Mouse (Mus musculus) C2C12 (cell line): ENCODE measurements around the gene Ska2.

ENCODE experiments used
- CEBPB ChIP-seq: IDR thresholded peaks from one replicate; pipeline ENCODE4 v1.6.1; 2011; ENCODE audit warnings: low read depth, mild to moderate bottlenecking, control low read depth, moderate library complexity
- CTCF ChIP-seq: IDR thresholded peaks from one replicate; pipeline ENCODE4 v1.5.1; 2011; ENCODE audit not compliant: control insufficient read depth, insufficient read depth, insufficient read length
- FOSL1 ChIP-seq: IDR thresholded peaks from one replicate; pipeline ENCODE4 v1.8.0; 2011; ENCODE audit warnings: mild to moderate bottlenecking, low read length; ENCODE audit not compliant: poor library complexity, insufficient read depth, severe bottlenecking
- MAX ChIP-seq: IDR thresholded peaks from one replicate; pipeline ENCODE4 v1.6.1; 2011; ENCODE audit warnings: mild to moderate bottlenecking, control low read depth
- USF1 ChIP-seq: IDR thresholded peaks from one replicate; pipeline ENCODE4 v1.6.1; 2011; ENCODE audit warnings: low read depth, mild to moderate bottlenecking, control low read depth, moderate library complexity

DNA sequence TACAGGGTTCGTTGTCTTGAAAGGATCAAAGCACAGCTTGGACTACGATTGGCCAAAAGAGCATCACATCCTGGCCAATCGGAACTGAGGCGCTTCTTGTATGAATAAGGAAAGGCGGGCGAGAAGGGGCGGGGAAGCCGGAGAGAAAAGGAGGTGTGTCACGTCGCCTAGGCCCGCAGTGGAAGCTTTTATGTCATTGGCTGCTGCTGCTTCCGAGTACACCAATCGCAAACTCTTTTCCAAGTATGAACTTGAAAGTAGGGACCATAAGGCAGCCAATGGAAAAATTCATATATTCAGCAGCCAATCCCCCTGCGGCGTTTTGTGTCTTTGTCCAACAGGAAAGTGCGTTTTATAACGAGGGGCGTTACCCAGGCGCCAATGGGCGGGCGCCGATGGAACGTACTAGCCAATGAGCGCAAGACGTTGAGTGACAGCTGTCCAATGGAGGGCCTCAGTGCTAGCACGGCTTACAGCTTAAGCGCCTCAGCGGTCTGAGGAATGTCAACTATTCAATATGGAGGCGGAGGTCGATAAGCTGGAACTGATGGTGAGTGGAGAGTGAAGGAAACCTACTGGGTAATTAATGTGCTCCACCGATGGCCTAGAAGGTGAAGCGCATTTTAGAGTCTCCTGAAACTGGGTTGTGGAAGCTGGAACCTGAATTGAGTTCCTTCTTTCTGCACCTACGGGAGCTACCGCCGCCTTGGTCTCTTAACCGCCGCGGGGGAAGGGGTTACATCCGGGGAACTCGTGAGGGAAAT lies at the start of gene Ska2:
- TF ChIP-seq CTCF (no peak), FOSL1 (no peak), MAX (peak; percentile 21), CEBPB (no peak), USF1 (no peak)
